9 mouse cellular contexts compared by ENCODE assay signal in genomic region chr13:58232611-58233010, GRCm38 (mm10). TPM values are rescaled to one million over a fixed set of nuclear protein-coding genes. Genes with fewer than 3 reads are reported as not detected.
DNase-seq lines count a peak whose midpoint lies in the region; ATAC-seq and TF ChIP-seq lines count a peak whose summit lies in the region.
"Had no signal": no experiment of that assay in that cellular context is flagged by ENCODE, and none has a peak within 500 bp of the region (broad histone marks: within the 10 kb centered on the region; RNA-seq: fewer than 3 reads in every experiment).

No protein-coding gene starts in this region.

- H3K9ac ChIP-seq in heart, adult 2 months (ENCODE audit: low read depth, low read length) = no peak overlapping the region
- H3K9ac ChIP-seq in heart, embryonic 11.5 days (ENCODE audit: low read depth, low read length) = no peak overlapping the region
- H3K9ac ChIP-seq: neural tube, embryonic 12.5 days had no signal

- TF ChIP-seq CTCF in heart, adult 2 months (IDR thresholded peaks at IDR 0.05) = peak; percentile 79
- peak; percentile 59; the same call in 1 of the 2 replicates for TF ChIP-seq CTCF in embryonic fibroblast, embryonic 13.5 days (IDR thresholded peaks at IDR 0.05; ENCODE audit: borderline replicate concordance, insufficient read depth, low read length)

- TF ChIP-seq EP300 in heart, adult 2 months (IDR thresholded peaks at IDR 0.05; ENCODE audit: insufficient read depth, low read depth, low read length) = no peak

- H3K27ac ChIP-seq in heart, adult 2 months = no peak overlapping the region
- no peak overlapping the region for H3K27ac ChIP-seq in heart, embryonic 11.5 days (ENCODE audit: low read depth, low read length)
- no peak overlapping the region for H3K27ac ChIP-seq in embryonic fibroblast, embryonic 13.5 days (ENCODE audit: insufficient read depth, low read length)
- H3K27ac ChIP-seq: neural tube, embryonic 12.5 days had no signal

- no peaks in the 10 kb centered on the region for H3K36me3 ChIP-seq in heart, adult 2 months (ENCODE audit: control insufficient read depth, insufficient read depth, low read length)
- H3K36me3 ChIP-seq in heart, embryonic 11.5 days (ENCODE audit: control insufficient read depth, insufficient read depth, low read length) = peaks cover 2% of the 10 kb centered on the region; the same call in 1 of the 2 replicates

- no peaks in the 10 kb centered on the region for H3K9me3 ChIP-seq in heart, embryonic 11.5 days (replicated peaks; ENCODE audit: control insufficient read depth, low read length)
- H3K9me3 ChIP-seq: neural tube, embryonic 12.5 days had no signal

- H3K4me1 ChIP-seq in heart, adult 2 months (ENCODE audit: control insufficient read depth, insufficient read depth, low read length) = no peaks in the 10 kb centered on the region
- H3K4me1 ChIP-seq in heart, embryonic 11.5 days (ENCODE audit: control insufficient read depth, insufficient read depth, low read length) = no peaks in the 10 kb centered on the region
- H3K4me1 ChIP-seq in embryonic fibroblast, embryonic 13.5 days (ENCODE audit: control insufficient read depth, insufficient read depth, low read length) = no peaks in the 10 kb centered on the region
- H3K4me1 ChIP-seq: neural tube, embryonic 12.5 days had no signal

- H3K4me2 ChIP-seq in heart, embryonic 11.5 days = no peak overlapping the region
- H3K4me2 ChIP-seq: neural tube, embryonic 12.5 days had no signal

- H3K27me3 ChIP-seq in heart, adult 2 months (ENCODE audit: control insufficient read depth, insufficient read depth, low read length) = no peaks in the 10 kb centered on the region
- no peaks in the 10 kb centered on the region for H3K27me3 ChIP-seq in heart, embryonic 11.5 days (ENCODE audit: control insufficient read depth, insufficient read depth, low read length)
- H3K27me3 ChIP-seq: neural tube, embryonic 12.5 days had no signal

- no peak for ATAC-seq in heart, embryonic 11.5 days (replicated peaks; ENCODE audit: insufficient number of reproducible peaks, low FRiP score, low TSS enrichment)
- peak; percentile 80 for ATAC-seq in megakaryocyte progenitor cell, adult 5-6 weeks (replicated peaks; ENCODE audit: poor library complexity)

- peak; percentile 34 to 36 for DNase-seq in heart, adult 2 months
- DNase-seq in B cell, adult 2 months = peak; percentile 58 to 67
- DNase-seq in adrenal gland, postnatal 25 days = peak; percentile 52
- peak; percentile 67 for DNase-seq in kidney, postnatal 10 days
- peak; percentile 60 for DNase-seq in thymus, postnatal 4 days

- intact Hi-C loops in heart, adult 2 months (cut with DNase I) = loop anchor here (1.0 to 5.0 kb wide), 3 partner anchors 44 to 220 kb away; no protein-coding TSS in a partner anchor

- WGBS in heart, adult 2 months = 42% methylated on average over 5 of the region's 5 CpGs
- 37% methylated on average over 5 of the region's 5 CpGs for WGBS in heart, embryonic 11.5 days (ENCODE audit: insufficient replicate concordance)

- H3K4me3 ChIP-seq in heart, adult 2 months = no peak overlapping the region
- H3K4me3 ChIP-seq in heart, embryonic 11.5 days (ENCODE audit: low read depth, low read length) = no peak overlapping the region
- no peak overlapping the region for H3K4me3 ChIP-seq in embryonic fibroblast, embryonic 13.5 days (ENCODE audit: insufficient read depth, low read length)
- H3K4me3 ChIP-seq: neural tube, embryonic 12.5 days had no signal

- no peak for TF ChIP-seq POLR2A in heart, adult 2 months (IDR thresholded peaks at IDR 0.05; ENCODE audit: insufficient read depth, low read depth, low read length)
- TF ChIP-seq POLR2A in embryonic fibroblast, embryonic 13.5 days (IDR thresholded peaks at IDR 0.05; ENCODE audit: low read depth, low read length) = no peak

- H3K79me2 ChIP-seq in heart, adult 2 months (replicated peaks; ENCODE audit: control insufficient read depth, insufficient read depth, low read length) = no peaks in the 10 kb centered on the region

RNA-seq across cellular contexts. Expression of gene Ubqln1, which starts 17.2 kb away (rescaled TPM):
- total RNA-seq in heart, adult 2 months (2021) = 10 to 100 TPM; 48.8 to 49.2 TPM
- 49.4 and 67.0 TPM in 2 replicates for polyA plus RNA-seq in heart, adult 2 months (2012; rRNA removed)
- polyA plus RNA-seq in heart, embryonic 11.5 days (2014; fragmentation: Nextera tagmentation; extraction: Ambion mirVana) = 71.6 and 91.5 TPM in 2 replicates
- total RNA-seq in adrenal gland, postnatal 25 days (2021) = 118 and 136 TPM in 2 replicates
- 102 and 103 TPM in 2 replicates for polyA plus RNA-seq in embryonic fibroblast, embryonic 13.5 days (2011; ENCODE audit: insufficient read length, low read depth, missing spikeins)
- 52.2 and 57.6 TPM in 2 replicates for total RNA-seq in megakaryocyte progenitor cell, adult 5-6 weeks (2015)
- 53.0 and 64.7 TPM in 2 replicates for total RNA-seq in megakaryocyte progenitor cell, adult 5-6 weeks (2017)

RNA-seq across cellular contexts. Expression of gene Gkap1, which starts 42.9 kb away (rescaled TPM):
- total RNA-seq in heart, adult 2 months (2021) = 10 to 100 TPM; 21.8 to 28.3 TPM
- 4.7 and 7.1 TPM in 2 replicates for polyA plus RNA-seq in heart, adult 2 months (2012; rRNA removed)
- 22.7 TPM in 2 replicates for polyA plus RNA-seq in heart, embryonic 11.5 days (2014; fragmentation: Nextera tagmentation; extraction: Ambion mirVana)
- total RNA-seq in adrenal gland, postnatal 25 days (2021) = 43.8 and 47.3 TPM in 2 replicates
- 23.8 and 33.9 TPM in 2 replicates for polyA plus RNA-seq in embryonic fibroblast, embryonic 13.5 days (2011; ENCODE audit: insufficient read length, low read depth, missing spikeins)
- total RNA-seq in megakaryocyte progenitor cell, adult 5-6 weeks (2015) = 10.9 and 11.6 TPM in 2 replicates
- total RNA-seq in megakaryocyte progenitor cell, adult 5-6 weeks (2017) = 14.6 and 20.2 TPM in 2 replicates
